Mouse (Mus musculus) limb, embryonic 12.5 days (tissue): ENCODE data around the gene Cabcoco1. TPM values are rescaled to one million over a fixed set of nuclear protein-coding genes. Genes with fewer than 3 reads are reported as not detected.

Source experiments
- ATAC-seq: fragments of 200-750 bp; cut with Nextera tagmentation; 2 replicates; pipeline ENCODE4 v1.8.0; 2017; ENCODE audit warnings: low read depth, moderate TSS enrichment; ENCODE audit not compliant: insufficient number of reproducible peaks, insufficient read depth, low FRiP score, low TSS enrichment
- H3K27ac ChIP-seq: fragments of 300-500 bp; sonication (generic); 2 replicates; pipeline ENCODE4 v1.5.1; 2016; ENCODE audit warnings: mild to moderate bottlenecking, moderate library complexity
- H3K27me3 ChIP-seq: fragments of 300-500 bp; sonication (generic); 2 replicates; pipeline ENCODE4 v1.6.1; 2016; ENCODE audit warnings: mild to moderate bottlenecking, moderate library complexity
- H3K36me3 ChIP-seq: fragments of 300-500 bp; sonication (generic); 2 replicates; pipeline ENCODE4 v1.6.1; 2016; ENCODE audit warnings: mild to moderate bottlenecking, moderate library complexity
- H3K4me1 ChIP-seq: fragments of 300-500 bp; sonication (generic); replicated peaks from 2 replicates; pipeline ENCODE4 v1.6.1; 2016
- H3K4me2 ChIP-seq: fragments of 300-500 bp; sonication (generic); 2 replicates; pipeline ENCODE4 v1.6.1; 2016; ENCODE audit warnings: mild to moderate bottlenecking, moderate library complexity
- H3K4me3 ChIP-seq: fragments of 300-500 bp; sonication (generic); replicated peaks from 2 replicates; pipeline ENCODE4 v1.5.1; 2016; ENCODE audit warnings: mild to moderate bottlenecking
- H3K9ac ChIP-seq: fragments of 300-500 bp; sonication (generic); replicated peaks from 2 replicates; pipeline ENCODE4 v1.6.1; 2016; ENCODE audit warnings: mild to moderate bottlenecking, moderate library complexity
- H3K9me3 ChIP-seq: fragments of 300-500 bp; sonication (generic); 2 replicates; pipeline ENCODE4 v1.6.1; 2016; ENCODE audit warnings: mild to moderate bottlenecking, moderate library complexity
- WGBS: fragments of 180-500 bp; shearing (Covaris S2); methylation state at CpG from one replicate; pipeline ENCODE4 v1.1.7; 2016; 5-methylcytosine and 5-hydroxymethylcytosine counted together
- polyA plus RNA-seq: library from polyadenylated mRNA; unstranded; fragments of >200 nt; fragmentation: Nextera tagmentation; extraction: Ambion mirVana; gene quantifications from 2 replicates; pipeline ENCODE4 v1.2.1, GENCODE M21; 2016

Gene Cabcoco1
- polyA plus RNA-seq, 1 experiment from 2014 or later, result 1.9 TPM

DNA sequence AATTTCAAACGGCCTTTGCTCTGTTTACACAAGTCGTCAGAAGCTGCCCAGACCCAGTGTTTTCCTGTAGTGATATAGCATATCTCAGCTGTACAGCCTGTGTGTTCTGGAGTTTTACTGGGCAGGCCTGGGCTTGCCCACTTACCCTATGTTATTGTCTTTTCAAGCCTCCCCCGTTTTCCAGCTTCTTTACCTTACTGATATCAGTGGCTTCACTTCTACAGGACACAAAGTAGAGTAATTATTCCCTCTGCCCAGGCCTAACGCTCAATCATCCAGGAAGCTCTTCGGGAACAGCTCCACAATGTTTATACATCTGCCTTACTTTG lies 94.9 kb downstream of the Cabcoco1 start:
- Histone ChIP-seq H3K36me3 (no peaks in the 10 kb centered on the region), H3K4me2 (no peak overlapping the region), H3K27me3 (no peaks in the 10 kb centered on the region), H3K4me1 (peaks cover 39% of the 10 kb centered on the region), H3K27ac (peak overlapping the region; percentile 76), H3K9me3 (no peaks in the 10 kb centered on the region), H3K9ac (no peak overlapping the region), H3K4me3 (no peak overlapping the region)
- WGBS, result 34% methylated on average over 5 of the region's 5 CpGs
- no peak for ATAC-seq

DNA sequence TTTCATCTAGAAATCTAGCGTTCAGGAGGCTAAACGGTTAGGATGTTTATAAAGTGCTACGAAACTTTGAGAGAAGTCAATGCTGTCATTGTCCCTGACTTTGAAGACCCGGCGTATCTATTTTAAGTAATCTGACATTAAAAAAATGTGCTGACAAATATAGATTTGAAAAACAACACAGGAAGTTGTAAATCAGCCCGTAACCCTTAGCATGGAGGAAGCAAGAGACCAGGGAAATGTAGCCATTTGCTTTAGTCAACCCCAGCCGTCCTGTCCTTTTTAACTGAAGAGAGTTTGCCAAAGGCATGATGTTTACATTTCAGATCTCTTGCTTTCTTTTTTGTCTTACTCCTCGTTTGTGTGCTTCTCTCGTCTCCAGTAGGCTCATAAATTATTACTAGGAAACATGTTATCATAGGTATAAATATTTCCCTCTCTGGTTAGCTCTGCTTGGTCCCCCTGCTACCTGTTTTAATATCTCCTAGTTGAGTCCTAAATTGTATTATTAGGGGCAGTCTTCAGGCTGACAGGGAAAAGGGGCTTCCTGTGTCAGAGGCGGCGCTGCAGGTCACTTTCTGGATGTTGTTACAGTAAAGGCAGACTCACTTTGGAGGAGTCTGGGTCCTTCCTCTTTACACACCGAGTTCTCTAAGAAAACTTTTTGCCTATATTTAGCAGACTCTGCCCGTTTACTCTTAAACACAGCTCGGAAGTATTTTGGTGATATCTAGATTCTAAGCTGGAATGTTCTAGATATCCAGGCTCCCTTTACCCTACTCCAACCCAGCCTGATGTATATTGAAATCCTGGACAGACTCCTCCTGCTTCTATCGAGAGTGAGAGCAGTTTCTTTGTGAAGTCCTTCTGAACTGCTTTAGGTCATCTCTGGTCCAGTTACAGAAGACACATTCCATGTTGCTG lies 95.6 kb downstream of the Cabcoco1 start:
- 24% methylated on average over 15 of the region's 15 CpGs for WGBS
- no peaks in the 10 kb centered on the region for H3K9me3 ChIP-seq
- no peak overlapping the region for H3K4me3 ChIP-seq
- peak overlapping the region; percentile 76 for H3K27ac ChIP-seq
- peak overlapping the region; percentile 11 for H3K4me2 ChIP-seq
- ATAC-seq, result no peak
- H3K36me3 ChIP-seq, result no peaks in the 10 kb centered on the region
- H3K27me3 ChIP-seq, result no peaks in the 10 kb centered on the region
- no peak overlapping the region for H3K9ac ChIP-seq
- peaks cover 42% of the 10 kb centered on the region for H3K4me1 ChIP-seq

DNA sequence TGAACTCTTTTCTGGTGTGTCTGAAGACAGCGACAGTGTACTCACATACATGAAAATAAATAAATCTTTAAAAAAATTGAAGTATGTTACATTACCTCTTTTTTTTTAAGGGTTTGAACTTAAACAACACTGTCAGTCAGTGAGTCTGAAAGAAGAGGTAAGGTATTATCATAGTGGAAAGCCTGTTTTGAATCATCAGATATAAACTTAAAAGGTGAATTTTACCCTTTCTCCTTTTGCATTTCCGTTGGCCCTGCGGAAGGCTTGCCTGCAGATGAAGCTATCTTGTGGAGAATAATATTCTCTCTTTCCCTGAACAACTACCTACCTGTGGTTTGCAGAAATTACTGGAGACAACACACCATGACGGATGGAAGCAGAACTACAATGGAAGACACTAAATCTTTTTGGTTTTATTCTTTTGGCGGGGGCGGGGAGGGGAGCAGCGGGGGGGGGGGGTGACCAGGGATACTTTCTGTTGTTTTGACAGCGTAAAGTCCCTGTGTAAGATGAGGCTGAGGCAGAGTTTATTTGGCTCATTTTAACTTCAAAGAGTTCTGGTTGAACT lies 96.4 kb downstream of the Cabcoco1 start:
- Histone ChIP-seq H3K4me1 (peaks cover 44% of the 10 kb centered on the region), H3K4me3 (no peak overlapping the region), H3K9ac (no peak overlapping the region), H3K36me3 (no peaks in the 10 kb centered on the region), H3K27me3 (no peaks in the 10 kb centered on the region), H3K27ac (peak overlapping the region; percentile 76; the same call in 1 of the 2 replicates), H3K9me3 (no peaks in the 10 kb centered on the region), H3K4me2 (peak overlapping the region; percentile 11; the same call in 1 of the 2 replicates)
- WGBS, result 35% methylated on average over 8 of the region's 8 CpGs
- ATAC-seq, result no peak

GRCm38 (mm10) chr10:68444361-68445114 lies 97.2 kb downstream of the Cabcoco1 start:
- WGBS, result 76% methylated on average over 14 of the region's 14 CpGs
- Histone ChIP-seq H3K9ac (no peak overlapping the region), H3K4me3 (no peak overlapping the region), H3K27me3 (no peaks in the 10 kb centered on the region), H3K4me2 (no peak overlapping the region), H3K9me3 (no peaks in the 10 kb centered on the region), H3K27ac (0 out of 2 replicates have a peak overlapping the region, but pooled peaks have one; percentile 32), H3K4me1 (peaks cover 47% of the 10 kb centered on the region), H3K36me3 (no peaks in the 10 kb centered on the region)
- no peak for ATAC-seq

DNA sequence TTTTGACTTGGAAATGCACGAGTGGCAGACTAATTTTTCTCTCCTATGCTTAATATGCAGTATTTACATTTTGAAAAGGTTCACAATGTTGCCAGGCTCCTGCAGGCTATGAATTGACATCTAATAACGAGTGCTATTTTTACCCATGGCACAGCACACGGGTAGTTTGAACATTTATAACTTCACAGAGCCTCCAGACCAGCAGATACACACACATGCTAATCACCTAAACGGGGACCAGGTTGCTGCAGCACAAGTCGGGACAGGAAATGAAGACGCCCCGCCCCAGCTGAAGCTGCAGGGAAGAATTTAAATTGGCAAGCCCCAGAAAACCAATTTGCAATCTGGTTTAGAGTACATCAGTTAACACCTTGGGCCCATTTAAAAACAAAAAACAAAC lies 98.6 kb downstream of the Cabcoco1 start:
- Histone ChIP-seq H3K9ac (no peak overlapping the region), H3K4me2 (peak overlapping the region; percentile 38), H3K4me1 (peaks cover 48% of the 10 kb centered on the region), H3K9me3 (no peaks in the 10 kb centered on the region), H3K4me3 (no peak overlapping the region), H3K36me3 (no peaks in the 10 kb centered on the region), H3K27ac (peak overlapping the region; percentile 54), H3K27me3 (no peaks in the 10 kb centered on the region)
- no peak for ATAC-seq
- WGBS, result 5% methylated on average over 7 of the region's 7 CpGs

- peaks cover 48% of the 10 kb centered on the region for H3K4me1 ChIP-seq
- H3K4me3 ChIP-seq, result no peak overlapping the region
Observed at GRCm38 (mm10) chr10:68442713-68443112, 99.0 kb downstream of the Cabcoco1 start.

DNA sequence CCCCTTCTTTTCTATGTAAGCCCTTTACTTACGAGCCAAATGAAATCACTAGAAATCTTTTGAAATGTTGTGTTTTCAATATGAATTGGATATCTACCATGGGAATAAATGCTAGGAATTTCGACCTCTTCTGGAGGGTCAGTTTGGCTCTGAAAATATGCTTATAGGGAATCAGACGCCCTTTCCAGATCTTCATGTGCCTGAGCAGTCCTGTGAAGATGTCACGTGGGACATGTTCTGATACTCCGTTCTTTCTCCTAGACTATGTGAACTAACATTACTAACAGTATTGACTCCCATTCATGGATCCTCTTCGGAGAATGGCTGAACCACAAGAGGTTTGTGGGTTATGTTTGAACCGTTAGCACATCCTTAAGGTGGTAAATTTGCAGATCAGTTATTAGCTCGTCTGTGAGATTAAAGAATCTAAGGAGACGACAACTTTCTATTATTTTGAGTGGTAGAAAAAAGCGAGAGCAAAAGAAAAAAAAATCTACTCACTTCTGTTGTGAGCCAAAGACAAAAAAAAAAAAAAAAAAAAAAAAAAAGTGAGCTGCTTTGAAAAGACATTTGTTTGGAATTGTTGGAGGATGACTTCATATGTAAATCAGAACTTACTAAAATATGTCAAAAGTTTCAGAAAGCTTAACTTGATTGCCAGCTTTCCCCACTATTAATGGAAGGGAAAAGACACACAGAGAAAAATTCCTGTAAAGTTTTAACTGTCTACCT lies 99.6 kb downstream of the Cabcoco1 start:
- Histone ChIP-seq H3K27ac (peak overlapping the region; percentile 54), H3K9ac (no peak overlapping the region), H3K9me3 (no peaks in the 10 kb centered on the region), H3K36me3 (no peaks in the 10 kb centered on the region), H3K4me1 (peaks cover 48% of the 10 kb centered on the region), H3K4me2 (peak overlapping the region; percentile 38; the same call in 1 of the 2 replicates), H3K4me3 (no peak overlapping the region), H3K27me3 (no peaks in the 10 kb centered on the region)
- WGBS, result 59% methylated on average over 10 of the region's 10 CpGs
- no peak for ATAC-seq

More at GRCm38 (mm10) chr10:68442713-68443112, 99.0 kb downstream of the Cabcoco1 start:
- ATAC-seq, result no peak
- peak overlapping the region; percentile 54 for H3K27ac ChIP-seq
- no peaks in the 10 kb centered on the region for H3K9me3 ChIP-seq
- H3K27me3 ChIP-seq, result no peaks in the 10 kb centered on the region
- 4% methylated on average over 3 of the region's 3 CpGs for WGBS
- H3K4me2 ChIP-seq, result peak overlapping the region; percentile 38
- no peak overlapping the region for H3K9ac ChIP-seq
- no peaks in the 10 kb centered on the region for H3K36me3 ChIP-seq

DNA sequence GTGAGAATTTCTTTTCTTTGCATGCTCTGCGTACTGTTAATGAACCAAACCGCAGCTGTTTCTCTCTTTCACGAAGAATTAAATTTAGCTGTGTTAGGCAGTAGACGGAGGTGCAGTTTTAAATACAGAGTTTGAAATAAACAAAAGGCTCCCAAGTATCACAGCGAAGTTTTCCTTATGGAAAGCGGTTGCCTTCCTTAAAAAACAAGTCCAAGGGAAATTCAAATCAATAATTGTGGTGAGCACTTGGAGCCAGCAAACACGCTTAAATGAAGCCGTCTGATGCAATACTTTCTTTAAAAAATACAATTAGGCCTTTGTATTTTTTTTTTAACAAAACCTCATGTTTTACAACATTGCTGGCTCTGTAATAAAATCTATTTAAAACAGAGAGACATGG lies 101.2 kb downstream of the Cabcoco1 start:
- H3K9me3 ChIP-seq, result no peaks in the 10 kb centered on the region
- no peak for ATAC-seq
- 36% methylated on average over 8 of the region's 8 CpGs for WGBS
- peaks cover 41% of the 10 kb centered on the region for H3K4me1 ChIP-seq
- H3K9ac ChIP-seq, result no peak overlapping the region
- no peaks in the 10 kb centered on the region for H3K36me3 ChIP-seq
- H3K4me2 ChIP-seq, result peak overlapping the region; percentile 18; the same call in 1 of the 2 replicates
- H3K4me3 ChIP-seq, result no peak overlapping the region
- no peaks in the 10 kb centered on the region for H3K27me3 ChIP-seq
- peak overlapping the region; percentile 91 for H3K27ac ChIP-seq

DNA sequence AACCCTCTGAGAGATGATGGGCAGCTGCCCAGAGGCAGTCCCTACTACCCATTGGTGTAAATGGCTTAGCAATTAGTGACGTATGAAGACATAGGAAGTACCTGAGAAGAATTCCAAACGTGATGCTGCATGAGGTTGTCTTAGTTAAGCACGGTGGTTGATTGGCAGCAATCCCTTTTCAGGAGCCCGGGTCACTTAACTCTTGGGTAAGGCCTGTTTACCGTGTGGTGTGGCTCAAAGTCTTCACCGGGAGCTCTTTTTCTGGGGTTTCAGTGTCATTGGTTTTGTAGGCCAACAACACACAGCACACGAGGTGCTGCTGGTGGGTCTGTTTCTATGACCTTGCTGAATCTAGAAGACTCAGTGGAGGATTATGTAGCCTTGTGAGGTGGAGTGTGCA lies 105.9 kb downstream of the Cabcoco1 start:
- ATAC-seq, result no peak
- Histone ChIP-seq H3K4me2 (no peak overlapping the region), H3K4me1 (peaks cover 33% of the 10 kb centered on the region), H3K4me3 (no peak overlapping the region), H3K36me3 (no peaks in the 10 kb centered on the region), H3K27ac (peak overlapping the region; percentile 83), H3K9me3 (no peaks in the 10 kb centered on the region), H3K27me3 (no peaks in the 10 kb centered on the region), H3K9ac (no peak overlapping the region)
- 77% methylated on average over 7 of the region's 7 CpGs for WGBS

- WGBS, result 28% methylated on average over 13 of the region's 13 CpGs
- ATAC-seq, result 0 out of 2 replicates have a peak, but pooled peaks have one; percentile 8
- Histone ChIP-seq H3K36me3 (no peaks in the 10 kb centered on the region), H3K27me3 (no peaks in the 10 kb centered on the region), H3K4me2 (peak overlapping the region; percentile 15; the same call in 1 of the 2 replicates), H3K9ac (no peak overlapping the region), H3K27ac (peak overlapping the region; percentile 82), H3K4me3 (no peak overlapping the region), H3K4me1 (peaks cover 28% of the 10 kb centered on the region), H3K9me3 (no peaks in the 10 kb centered on the region)
Observed at GRCm38 (mm10) chr10:68435001-68435560, 106.6 kb downstream of the Cabcoco1 start.
